Mouse (Mus musculus) liver, postnatal 0 days (tissue): ENCODE measurements around the gene Hcn1. TPM values are rescaled to one million over a fixed set of nuclear protein-coding genes. Genes with fewer than 3 reads are reported as not detected.

Experiments
- ATAC-seq: fragments of 200-750 bp; cut with Nextera tagmentation; 2 replicates; pipeline ENCODE4 v1.8.0; 2017; ENCODE audit warnings: mild to moderate bottlenecking, moderate library complexity
- DNase-seq: peaks from one replicate; pipeline ENCODE4 v3.0.0-alpha.2; 2016
- H3K27ac ChIP-seq: fragments of 300-500 bp; sonication (generic); 2 replicates; pipeline ENCODE4 v1.5.1; 2014; ENCODE audit warnings: antibody characterized with exemption, moderate library complexity, mild to moderate bottlenecking, low read depth
- H3K27me3 ChIP-seq: fragments of 300-500 bp; sonication (generic); 2 replicates; pipeline ENCODE4 v1.6.1; 2014; ENCODE audit warnings: low read length, control low read depth, mixed read lengths; ENCODE audit not compliant: insufficient read depth
- H3K36me3 ChIP-seq: fragments of 300-500 bp; sonication (generic); replicated peaks from 2 replicates; pipeline ENCODE4 v1.6.1; 2014; ENCODE audit warnings: mild to moderate bottlenecking, control low read depth, low read length, moderate library complexity, mixed read lengths; ENCODE audit not compliant: insufficient read depth
- H3K4me1 ChIP-seq: fragments of 300-500 bp; sonication (generic); 2 replicates; pipeline ENCODE4 v1.6.1; 2014; ENCODE audit warnings: antibody characterized with exemption, mild to moderate bottlenecking, control low read depth; ENCODE audit not compliant: insufficient read depth
- H3K4me2 ChIP-seq: fragments of 300-500 bp; sonication (generic); 2 replicates; pipeline ENCODE4 v1.6.1; 2014; ENCODE audit warnings: low read depth, mild to moderate bottlenecking, low read length, moderate library complexity, mixed read lengths
- H3K4me3 ChIP-seq: fragments of 300-500 bp; sonication (generic); 2 replicates; pipeline ENCODE4 v1.5.1; 2014; ENCODE audit warnings: low read depth, low read length
- H3K9ac ChIP-seq: fragments of 300-500 bp; sonication (generic); replicated peaks from 2 replicates; pipeline ENCODE4 v1.6.1; 2014; ENCODE audit warnings: mild to moderate bottlenecking, moderate library complexity
- H3K9me3 ChIP-seq: fragments of 300-500 bp; sonication (generic); 2 replicates; pipeline ENCODE4 v1.6.1; 2016; ENCODE audit warnings: mild to moderate bottlenecking, control low read depth, low read length, mixed read lengths
- CTCF ChIP-seq: sonication (generic); IDR thresholded peaks from 2 replicates; pipeline ENCODE4 v1.5.1; 2016; ENCODE audit warnings: antibody characterized with exemption, low read depth
- EP300 ChIP-seq: IDR thresholded peaks from 2 replicates; pipeline ENCODE4 v1.6.1; 2016; ENCODE audit warnings: antibody characterized with exemption, low read depth, mild to moderate bottlenecking
- WGBS: fragments of 180-500 bp; shearing (Covaris S2); extraction: QIAGEN DNeasy Blood & Tissue Kit; methylation state at CpG from one replicate; pipeline ENCODE4 v1.1.7; 2014; ENCODE audit not compliant: insufficient replicate concordance; 5-methylcytosine and 5-hydroxymethylcytosine counted together
- polyA plus RNA-seq: library from polyadenylated mRNA; unstranded; fragments of >200 nt; fragmentation: Nextera tagmentation; extraction: Ambion mirVana; gene quantifications from 2 replicates; pipeline ENCODE4 v1.2.1, GENCODE M21; 2015

The Hcn1 gene
- polyA plus RNA-seq, 1 experiment from 2014 or later = not detected

DNA sequence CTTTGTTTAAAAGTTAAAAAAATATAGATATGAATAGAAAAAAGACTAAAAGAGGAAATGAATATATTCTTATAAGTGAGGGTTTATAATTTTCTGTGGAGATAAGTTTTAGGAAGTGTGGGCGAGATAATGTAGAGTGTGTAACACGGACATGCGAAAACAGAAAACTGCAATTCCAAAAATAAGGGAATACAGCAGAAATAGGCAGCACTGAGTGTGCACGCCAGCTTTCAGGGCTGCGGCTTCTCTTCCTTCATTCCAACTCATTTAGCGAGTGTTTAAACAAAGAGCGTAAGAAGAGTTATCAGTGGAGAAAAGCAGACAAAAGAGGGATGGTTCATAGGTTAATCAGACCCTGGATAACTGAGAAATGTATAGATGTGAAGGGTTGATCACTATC, 85.5 kb downstream of the Hcn1 start:
- Histone ChIP-seq H3K4me1 (no peaks in the 10 kb centered on the region), H3K9me3 (no peaks in the 10 kb centered on the region), H3K4me3 (no peak overlapping the region), H3K4me2 (no peak overlapping the region), H3K27ac (no peak overlapping the region), H3K9ac (no peak overlapping the region), H3K36me3 (no peaks in the 10 kb centered on the region), H3K27me3 (no peaks in the 10 kb centered on the region)
- 75% methylated on average over 7 of the region's 7 CpGs for WGBS
- TF ChIP-seq EP300 = no peak
- TF ChIP-seq CTCF = no peak
- ATAC-seq = no peak
- DNase-seq = no peak

DNA sequence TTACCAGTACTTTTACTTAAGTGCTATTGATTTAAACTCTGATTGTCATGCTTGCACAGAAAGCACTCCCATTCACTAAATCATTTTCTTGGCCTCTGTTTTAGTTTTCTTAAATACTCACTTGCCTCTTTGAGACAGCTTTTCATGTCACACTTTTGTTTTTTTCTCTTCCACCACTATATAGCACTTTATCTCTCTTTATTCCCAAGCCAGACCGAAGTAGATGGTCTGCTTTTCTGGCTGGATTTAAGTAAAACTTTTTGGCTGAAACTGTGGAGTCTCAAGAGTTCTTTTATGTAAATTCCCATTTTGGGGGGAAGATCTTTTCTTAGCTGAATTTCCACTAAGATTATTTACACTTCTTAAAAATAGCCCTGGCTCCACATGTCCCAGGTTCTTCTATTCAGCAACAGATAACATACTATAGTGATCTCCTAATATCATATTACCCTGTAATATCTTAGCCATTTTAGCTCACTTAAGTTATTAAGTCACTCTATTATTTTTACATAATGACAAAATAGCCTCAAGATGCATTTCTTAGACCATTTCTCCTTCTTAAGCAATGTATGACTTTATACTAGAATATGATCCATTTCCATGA, 92.7 kb downstream of the Hcn1 start:
- no peak overlapping the region for H3K27ac ChIP-seq
- no peaks in the 10 kb centered on the region for H3K36me3 ChIP-seq
- H3K4me1 ChIP-seq = no peaks in the 10 kb centered on the region
- H3K9ac ChIP-seq = no peak overlapping the region
- no peak for DNase-seq
- TF ChIP-seq CTCF = no peak
- TF ChIP-seq EP300 = no peak
- no peak for ATAC-seq
- H3K4me3 ChIP-seq = no peak overlapping the region
- H3K9me3 ChIP-seq = no peaks in the 10 kb centered on the region
- WGBS = 68% methylated on average over 1 of the region's 1 CpGs
- H3K4me2 ChIP-seq = no peak overlapping the region
- H3K27me3 ChIP-seq = no peaks in the 10 kb centered on the region

GRCm38 (mm10) chr13:117705573-117705972, 103.5 kb downstream of the Hcn1 start:
- DNase-seq (no peak), ATAC-seq (no peak)
- Histone ChIP-seq H3K4me3 (no peak overlapping the region), H3K9me3 (no peaks in the 10 kb centered on the region), H3K9ac (no peak overlapping the region), H3K4me1 (no peaks in the 10 kb centered on the region), H3K27ac (no peak overlapping the region), H3K36me3 (no peaks in the 10 kb centered on the region), H3K4me2 (no peak overlapping the region), H3K27me3 (no peaks in the 10 kb centered on the region)
- TF ChIP-seq EP300 = no peak

DNA sequence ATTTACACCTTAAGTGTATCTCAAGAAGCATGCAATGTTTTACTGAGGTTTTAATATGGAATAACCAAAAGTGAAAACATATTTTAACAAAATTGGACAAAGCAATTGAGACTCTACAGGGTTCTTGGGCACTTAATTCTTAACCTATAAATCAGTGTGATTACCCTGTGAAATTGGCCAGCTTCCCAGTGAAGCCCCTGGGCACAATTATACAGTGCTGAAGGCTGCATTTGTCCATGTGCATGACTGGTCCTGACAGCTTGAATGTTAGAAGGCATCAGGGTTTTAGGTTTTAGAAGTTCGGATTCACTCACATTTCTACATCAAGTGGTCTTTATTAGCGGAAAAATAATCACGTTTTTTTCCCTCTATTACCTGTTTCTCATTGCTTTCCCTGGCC, 103.9 kb downstream of the Hcn1 start:
- Histone ChIP-seq H3K4me3 (no peak overlapping the region), H3K4me2 (no peak overlapping the region), H3K27ac (no peak overlapping the region), H3K4me1 (no peaks in the 10 kb centered on the region), H3K36me3 (no peaks in the 10 kb centered on the region), H3K9me3 (no peaks in the 10 kb centered on the region), H3K9ac (no peak overlapping the region), H3K27me3 (no peaks in the 10 kb centered on the region)
- whole genome bisulfite sequencing = 84% methylated on average over 3 of the region's 3 CpGs
- TF ChIP-seq CTCF (no peak), EP300 (no peak)
- ATAC-seq = no peak
- DNase-seq = no peak

- H3K36me3 ChIP-seq = no peaks in the 10 kb centered on the region
- H3K27ac ChIP-seq = no peak overlapping the region
- H3K9me3 ChIP-seq = no peaks in the 10 kb centered on the region
- no peak overlapping the region for H3K4me3 ChIP-seq
- ATAC-seq (no peak), DNase-seq (no peak)
- H3K4me2 ChIP-seq = no peak overlapping the region
- WGBS = 66% methylated on average over 2 of the region's 2 CpGs
- no peaks in the 10 kb centered on the region for H3K27me3 ChIP-seq
- H3K9ac ChIP-seq = no peak overlapping the region
- no peaks in the 10 kb centered on the region for H3K4me1 ChIP-seq
- TF ChIP-seq EP300 (no peak), CTCF (no peak)
Measured at GRCm38 (mm10) chr13:117706496-117706895, 104.4 kb downstream of the Hcn1 start.

DNA sequence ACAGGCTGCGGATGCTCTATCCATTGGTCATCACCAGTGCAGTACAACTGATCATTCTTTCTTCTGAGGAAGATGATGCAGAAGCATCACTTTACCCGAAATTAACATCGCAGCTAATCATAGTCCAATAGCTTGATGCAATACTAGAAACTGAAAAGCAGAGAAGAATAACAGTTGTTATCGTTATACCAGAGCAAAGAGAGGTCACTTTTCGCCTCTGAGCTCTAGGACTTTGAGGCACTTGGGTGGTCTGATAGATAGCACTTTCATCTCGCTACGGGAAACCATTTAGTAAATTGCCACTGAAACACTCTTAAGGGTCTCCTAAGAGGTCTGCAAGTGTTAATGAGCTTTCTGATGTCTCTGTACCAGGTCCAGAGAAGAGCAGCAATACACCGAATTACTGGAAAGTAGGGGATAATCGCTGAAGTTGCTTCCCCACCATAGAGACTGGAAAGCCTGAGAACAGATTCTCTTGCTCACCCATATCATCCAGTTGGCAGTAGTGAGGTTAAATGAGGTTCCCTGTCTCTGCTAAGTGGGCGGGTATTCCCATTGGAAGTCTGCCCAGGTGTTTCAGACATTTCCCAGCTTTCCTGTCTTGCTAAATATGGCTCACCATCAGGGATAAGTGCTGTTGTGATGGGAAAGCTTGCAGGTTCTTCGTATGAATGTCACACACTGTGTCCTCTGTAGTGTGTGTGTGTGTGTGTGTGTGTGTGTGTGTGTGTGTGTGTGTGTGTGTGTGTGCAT, 105.0 kb downstream of the Hcn1 start:
- no peaks in the 10 kb centered on the region for H3K36me3 ChIP-seq
- no peak for ATAC-seq
- H3K4me1 ChIP-seq = no peaks in the 10 kb centered on the region
- H3K27me3 ChIP-seq = no peaks in the 10 kb centered on the region
- DNase-seq = no peak
- no peak overlapping the region for H3K4me3 ChIP-seq
- H3K4me2 ChIP-seq = no peak overlapping the region
- no peak overlapping the region for H3K9ac ChIP-seq
- H3K9me3 ChIP-seq = no peaks in the 10 kb centered on the region
- no peak overlapping the region for H3K27ac ChIP-seq
- 70% methylated on average over 11 of the region's 11 CpGs for WGBS
- TF ChIP-seq CTCF = no peak
- no peak for TF ChIP-seq EP300
